Mouse (Mus musculus): ENCODE data around the gene Il1rap. TPM values are rescaled to one million over a fixed set of nuclear protein-coding genes. Genes with fewer than 3 reads are reported as not detected.

Il1rap gene
- polyA plus RNA-seq, 1 experiment from 2014 or later: 5.9 TPM

Other genes starting within 250 kb of the Il1rap start
- gene Cldn1, start 209.9 kb upstream of the Il1rap start, polyA plus RNA-seq (2016; fragmentation: Nextera tagmentation; extraction: Ambion mirVana): 8.7 and 10.0 TPM in 2 replicates
- not detected in 2 replicates for gene Cldn16, start 118.6 kb upstream of the Il1rap start, polyA plus RNA-seq (2016; fragmentation: Nextera tagmentation; extraction: Ambion mirVana)
- gene Tmem207, start 54.9 kb upstream of the Il1rap start, polyA plus RNA-seq (2016; fragmentation: Nextera tagmentation; extraction: Ambion mirVana): 0.52 TPM in 1 of 2 replicates, not detected in the other

Data from hindbrain, embryonic 12.5 days (tissue).